Mouse (Mus musculus): Measurements from ENCODE around the gene Prrt1.
A peak's percentile ranks its signal among the peaks of the same experiment; 100 is the strongest.

Gene Prrt1

DNA sequence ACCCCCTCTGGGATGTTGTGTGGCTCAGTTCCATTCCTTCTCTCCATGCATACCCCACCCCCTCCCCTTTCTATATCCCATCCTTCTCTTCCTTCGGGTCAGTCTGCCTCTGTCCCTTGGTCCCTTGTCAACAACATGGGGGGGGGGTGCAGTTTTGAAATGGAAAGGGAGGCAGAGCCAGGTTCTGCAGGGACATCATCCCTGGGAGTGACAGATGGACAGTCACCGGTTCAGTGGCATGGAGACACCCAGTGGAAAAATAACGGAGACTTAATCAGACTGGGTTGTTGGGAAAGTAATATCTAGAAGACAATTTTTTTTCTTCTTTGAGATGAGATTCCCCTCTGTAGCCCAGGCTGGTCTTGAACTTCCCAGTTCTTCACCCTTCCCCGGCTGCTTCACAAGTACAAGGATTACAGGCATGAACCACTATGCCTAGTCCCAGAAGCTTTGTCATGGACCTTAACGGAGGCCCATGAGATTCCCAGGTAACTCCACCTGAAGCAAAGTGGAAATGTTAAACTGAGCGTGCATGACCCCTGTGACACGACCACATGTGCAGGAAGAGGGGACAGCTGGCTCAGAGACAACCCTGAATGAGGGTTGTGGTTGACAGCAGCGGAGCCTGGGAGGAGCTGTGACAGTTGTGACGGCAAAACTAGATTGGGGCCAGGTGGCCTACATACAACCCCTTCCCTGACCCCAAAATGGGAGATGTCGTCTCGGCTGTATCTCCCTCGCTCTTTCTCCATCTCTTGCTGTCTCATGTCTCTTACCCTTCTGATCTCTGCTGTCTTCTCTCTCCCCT lies 667 bp downstream of the Prrt1 start:
- DNase-seq = no peak

DNA sequence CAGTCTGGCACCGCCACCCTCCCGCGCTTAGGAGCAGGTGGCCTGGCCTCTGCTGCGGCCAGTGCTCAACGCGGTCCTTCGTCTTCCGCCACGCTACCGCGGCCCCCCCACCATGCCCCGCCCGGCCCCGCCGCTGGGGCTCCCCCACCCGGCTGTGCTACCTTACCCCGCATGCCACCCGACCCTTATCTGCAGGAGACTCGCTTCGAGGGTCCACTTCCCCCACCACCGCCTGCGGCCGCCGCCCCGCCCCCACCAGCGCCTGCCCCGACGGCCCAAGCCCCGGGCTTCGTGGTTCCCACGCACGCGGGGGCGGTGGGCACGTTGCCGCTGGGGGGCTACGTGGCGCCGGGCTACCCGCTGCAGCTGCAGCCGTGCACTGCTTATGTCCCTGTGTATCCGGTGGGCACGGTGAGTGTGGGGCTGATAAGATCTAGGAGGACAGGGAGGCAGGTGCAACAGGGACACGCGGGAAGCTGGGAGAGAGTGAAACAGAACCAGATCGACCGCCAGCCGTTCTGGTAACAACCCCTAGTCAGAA lies 1.5 kb downstream of the Prrt1 start:
- DNase-seq = no peak

- DNase-seq = no peak
Measured at GRCm38 (mm10) chr17:34631647-34632046, 2.3 kb downstream of the Prrt1 start.

DNA sequence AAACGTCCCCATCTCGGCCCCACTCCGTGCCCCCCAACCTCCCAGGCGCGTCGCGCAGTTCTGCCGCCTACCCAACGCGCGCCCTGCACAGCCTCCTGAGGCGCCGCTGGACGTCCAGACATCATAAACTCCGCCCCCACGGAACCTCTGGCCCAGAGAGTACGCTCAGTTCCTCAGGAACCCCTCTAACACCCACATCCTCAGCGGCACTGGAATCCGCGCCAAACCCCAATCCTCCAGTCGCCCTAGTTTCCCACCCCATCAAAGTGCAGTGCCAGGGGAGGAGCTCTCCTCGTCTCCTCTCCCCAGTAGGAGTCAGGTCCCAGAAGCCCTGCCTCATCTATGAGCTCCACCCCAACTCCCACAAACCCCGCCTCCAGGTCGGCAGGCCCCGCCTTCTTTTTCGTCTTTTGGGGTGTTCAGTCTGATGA lies 2.9 kb downstream of the Prrt1 start:
- DNase-seq = peak; percentile 88

DNA sequence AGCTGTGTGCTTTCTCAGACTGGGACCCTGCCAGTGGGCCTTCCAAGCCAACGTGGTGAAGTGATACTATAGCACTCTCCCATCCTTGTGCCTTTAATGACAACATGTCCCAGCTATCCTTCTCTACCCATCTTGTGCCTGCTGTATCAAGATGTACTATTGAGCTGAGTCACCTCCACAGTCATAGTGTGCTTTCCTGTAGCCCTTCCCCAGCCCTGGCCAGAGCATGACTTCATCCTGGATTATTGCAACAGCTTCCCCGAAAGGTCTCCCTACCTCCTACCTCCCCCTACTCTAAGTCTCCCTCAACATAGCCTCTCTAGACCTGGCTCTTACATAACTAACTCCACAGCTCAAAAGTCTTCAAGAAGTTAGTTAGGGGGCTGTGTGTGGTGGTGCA lies 6.3 kb downstream of the Prrt1 start:
- no peak for DNase-seq

DNA sequence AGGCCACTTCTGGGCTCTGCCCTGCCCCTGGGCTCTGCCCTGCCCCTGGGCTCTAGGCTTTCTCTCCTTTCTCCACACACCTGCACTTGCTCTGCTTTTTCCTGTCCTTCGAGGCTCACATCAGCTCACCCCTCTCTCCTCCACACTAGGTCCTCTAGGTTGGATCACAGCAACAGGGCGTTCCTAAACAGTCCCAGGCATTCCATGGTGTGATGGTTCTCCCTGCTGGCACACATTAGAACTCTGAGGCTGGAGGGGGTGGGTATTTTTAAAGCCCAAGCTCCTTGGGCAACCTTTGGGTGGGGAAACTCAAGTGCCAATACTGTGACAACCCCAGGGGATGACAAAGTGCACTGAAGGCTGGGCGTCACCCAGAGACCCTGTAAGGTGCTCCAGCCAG lies 8.1 kb downstream of the Prrt1 start:
- no peak for DNase-seq

DNA sequence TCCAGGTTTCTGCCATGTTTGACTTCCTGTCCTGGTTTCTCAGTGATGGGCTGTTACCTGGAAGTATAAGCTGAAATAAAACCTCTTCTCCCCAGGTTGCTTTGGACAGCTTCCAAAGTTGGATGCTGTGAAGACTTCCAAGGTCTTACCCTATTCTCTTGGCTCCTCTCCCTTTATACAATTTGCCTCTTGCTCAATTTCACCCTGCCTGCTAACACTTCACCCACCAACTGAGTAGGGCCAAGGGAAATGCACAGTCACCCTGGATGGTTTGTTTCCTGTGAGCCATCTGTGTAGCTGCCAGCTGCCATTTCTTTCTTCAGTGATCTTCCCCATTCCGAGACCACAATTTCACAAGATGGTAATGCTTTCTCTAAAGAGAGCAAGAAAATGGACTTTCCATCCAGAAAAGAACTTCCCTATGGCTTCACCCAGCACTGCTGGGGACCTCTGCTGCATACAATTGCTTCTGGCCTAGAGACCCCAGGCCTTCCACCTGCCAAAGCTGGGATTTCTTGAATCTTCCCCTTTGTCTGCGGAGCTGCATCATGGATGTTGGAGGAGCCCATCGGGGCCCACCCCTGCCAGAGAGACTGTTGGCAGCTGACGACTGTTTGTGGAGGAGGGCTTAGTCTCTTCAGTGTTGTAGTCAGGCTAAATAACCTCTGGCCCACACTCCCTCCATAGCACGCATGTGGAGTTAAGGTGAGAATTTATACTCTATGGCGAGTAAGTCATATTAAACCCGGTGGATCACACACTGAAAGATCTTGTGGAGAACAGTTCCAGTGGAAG lies 10.3 kb downstream of the Prrt1 start:
- DNase-seq = no peak

- DNase-seq = peak; percentile 63
Measured at GRCm38 (mm10) chr17:34640778-34641601, 11.7 kb downstream of the Prrt1 start.

DNA sequence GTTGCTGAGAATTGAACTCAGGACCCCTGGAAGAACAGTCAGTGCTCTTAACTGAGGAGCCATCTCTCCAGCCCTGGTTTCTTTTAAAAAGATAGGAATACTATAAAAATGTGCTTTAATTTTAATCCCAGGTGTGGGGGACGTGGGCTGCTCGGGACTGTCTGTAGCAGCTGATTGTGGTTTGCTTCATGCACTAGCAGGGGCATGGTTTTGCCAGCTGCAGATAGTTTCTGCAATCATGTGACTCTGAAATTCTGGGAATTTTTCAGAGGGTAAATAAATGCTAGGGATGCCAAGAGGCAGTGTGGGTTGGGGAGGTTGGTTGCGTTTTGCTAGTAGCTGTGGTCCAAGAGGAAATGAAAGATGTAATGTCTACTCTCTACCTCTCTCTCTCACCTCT lies 12.6 kb downstream of the Prrt1 start:
- no peak for DNase-seq

- no peak for DNase-seq
Measured at GRCm38 (mm10) chr17:34643379-34643778, 14.0 kb downstream of the Prrt1 start.

DNA sequence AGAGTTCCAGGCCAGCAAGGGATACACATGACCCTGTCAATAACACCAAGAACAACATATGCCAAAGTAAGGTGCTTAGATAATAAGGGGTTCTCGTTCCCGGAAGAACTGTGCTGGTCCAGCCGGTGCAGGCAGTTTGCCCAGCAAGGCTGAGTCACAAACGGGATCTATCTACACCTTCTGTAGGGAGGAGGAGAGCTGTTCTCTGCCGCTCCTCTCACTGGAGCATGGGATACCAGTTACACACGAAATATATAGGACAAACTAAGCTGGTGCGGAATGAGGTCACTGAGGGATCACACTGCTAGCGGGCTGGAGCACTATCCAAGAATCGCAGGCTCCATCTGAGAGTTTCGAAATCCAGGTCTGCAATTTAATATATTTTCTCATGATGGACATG lies 14.6 kb downstream of the Prrt1 start:
- DNase-seq = no peak

GRCm38 (mm10) chr17:34644608-34645007 lies 15.3 kb downstream of the Prrt1 start, which contains the start of gene Fkbpl:
Gene Fkbpl (plus strand): TSS chr17:34644764.
- peak; percentile 97 for DNase-seq

DNA sequence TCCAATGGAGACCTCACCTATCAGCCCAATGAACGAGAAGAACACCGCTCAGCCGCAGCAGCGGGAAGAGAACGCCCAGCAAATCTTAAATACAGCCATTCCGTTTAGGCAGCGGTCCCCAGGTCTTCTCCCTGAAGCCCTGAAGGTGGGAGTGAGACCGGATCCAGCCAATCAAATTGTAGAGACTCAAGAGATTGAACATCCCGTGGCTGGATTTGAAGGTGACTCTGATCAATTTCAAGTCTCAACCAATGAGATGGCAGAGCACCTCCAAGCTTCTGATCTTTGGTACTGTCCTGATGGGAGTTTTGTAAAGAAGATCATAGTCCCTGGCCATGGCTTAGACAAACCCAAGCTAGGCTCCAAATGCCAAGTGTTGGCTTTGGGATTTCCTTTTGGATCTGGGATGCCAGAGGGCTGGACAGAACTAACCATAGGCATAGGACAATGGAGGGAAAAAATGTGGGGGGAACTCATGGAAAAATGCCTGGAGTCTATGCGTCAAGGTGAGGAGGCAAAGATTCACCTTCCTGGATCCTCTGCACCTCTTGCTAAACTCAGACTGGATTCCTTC lies 16.0 kb downstream of the Prrt1 start:
- no peak for DNase-seq

DNA sequence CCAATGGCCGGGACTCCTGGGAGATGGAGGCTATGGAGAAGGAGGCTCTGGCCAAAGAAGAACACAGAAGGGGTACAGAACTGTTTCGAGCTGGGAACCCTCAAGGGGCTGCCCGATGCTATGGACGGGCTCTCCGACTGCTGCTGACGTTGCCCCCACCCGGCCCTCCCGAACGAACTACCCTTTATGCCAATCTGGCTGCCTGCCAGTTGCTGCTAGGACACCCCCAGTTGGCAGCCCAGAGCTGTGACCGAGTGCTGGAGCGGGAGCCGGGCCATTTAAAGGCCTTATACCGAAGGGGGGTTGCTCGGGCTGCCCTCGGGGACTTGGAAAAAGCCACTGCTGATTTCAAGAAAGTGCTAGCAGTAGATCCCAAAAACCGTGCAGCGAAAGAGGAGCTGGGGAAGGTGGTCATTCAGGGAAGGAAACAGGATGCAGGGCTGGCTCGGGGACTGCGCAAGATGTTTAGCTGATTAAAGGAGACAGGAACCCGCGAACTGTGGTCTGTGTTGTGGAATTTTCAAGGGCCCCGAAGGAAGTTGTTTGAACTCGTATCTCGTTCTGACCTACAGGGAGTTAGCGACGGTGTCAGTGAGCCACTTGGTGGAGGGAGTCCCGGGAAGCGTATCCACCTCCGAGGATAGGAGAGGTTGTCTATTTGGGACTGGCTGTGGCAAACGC lies 16.6 kb downstream of the Prrt1 start:
- no peak for DNase-seq

DNA sequence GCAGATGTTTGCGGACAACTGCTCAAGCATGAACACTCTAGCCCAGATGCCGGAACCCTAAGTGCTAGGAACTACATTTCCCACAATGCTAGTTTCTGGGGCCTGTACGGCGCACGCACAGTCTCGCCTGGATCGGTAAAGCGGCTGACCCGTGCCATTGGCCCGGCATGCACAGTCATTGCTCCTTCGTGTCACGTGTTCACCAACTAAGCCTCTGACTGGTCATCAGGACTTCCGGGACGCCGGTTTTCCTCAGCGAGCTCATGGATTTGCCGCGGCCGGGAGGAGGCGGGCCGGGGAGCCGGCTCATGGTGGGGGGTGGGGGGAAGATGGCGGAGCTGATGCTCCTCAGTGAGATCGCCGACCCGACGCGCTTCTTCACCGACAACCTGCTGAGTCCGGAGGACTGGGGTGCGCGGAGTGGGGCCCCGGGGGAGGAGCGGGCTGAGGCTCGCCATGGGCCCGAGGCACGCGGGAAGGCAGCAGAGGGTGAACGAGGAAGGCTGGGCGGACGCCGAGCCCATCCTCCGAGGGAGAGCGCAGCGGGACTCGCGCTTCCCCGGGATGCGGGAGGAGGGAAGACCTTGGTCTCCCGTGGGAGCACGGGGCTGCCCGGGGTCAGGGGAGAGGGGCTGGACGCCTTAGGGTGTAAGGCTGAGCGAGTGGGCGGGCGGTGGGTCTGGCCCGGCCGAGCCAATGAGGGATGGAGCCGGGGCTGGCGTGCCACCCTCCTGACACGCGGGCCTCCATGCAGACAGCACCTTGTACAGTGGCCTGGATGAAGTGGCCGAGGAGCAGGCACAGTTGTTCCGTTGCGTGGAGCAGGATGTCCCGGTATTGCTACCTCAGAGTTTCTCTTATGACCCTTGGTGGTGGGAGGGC lies 17.8 kb downstream of the Prrt1 start, which contains the start of gene Atf6b:
Gene Atf6b (plus strand): TSS at position 241 of the 882 bp plus-strand sequence.
- peak; percentile 98 for DNase-seq

- no peak for DNase-seq
Measured at GRCm38 (mm10) chr17:34648141-34648890, 19.0 kb downstream of the Prrt1 start.

GRCm38 (mm10) chr17:34649106-34649864 lies 20.0 kb downstream of the Prrt1 start:
- DNase-seq = no peak

GRCm38 (mm10) chr17:34650781-34651180 lies 21.4 kb downstream of the Prrt1 start:
- DNase-seq = no peak
